Mouse (Mus musculus): ENCODE results near the gene Spef1. TPM values are rescaled to one million over a fixed set of nuclear protein-coding genes. Genes with fewer than 3 reads are reported as not detected.

The Spef1 gene
- polyA plus RNA-seq (2015; fragmentation: Nextera tagmentation; extraction: Ambion mirVana), result 1.6 and 1.7 TPM in 2 replicates

DNA sequence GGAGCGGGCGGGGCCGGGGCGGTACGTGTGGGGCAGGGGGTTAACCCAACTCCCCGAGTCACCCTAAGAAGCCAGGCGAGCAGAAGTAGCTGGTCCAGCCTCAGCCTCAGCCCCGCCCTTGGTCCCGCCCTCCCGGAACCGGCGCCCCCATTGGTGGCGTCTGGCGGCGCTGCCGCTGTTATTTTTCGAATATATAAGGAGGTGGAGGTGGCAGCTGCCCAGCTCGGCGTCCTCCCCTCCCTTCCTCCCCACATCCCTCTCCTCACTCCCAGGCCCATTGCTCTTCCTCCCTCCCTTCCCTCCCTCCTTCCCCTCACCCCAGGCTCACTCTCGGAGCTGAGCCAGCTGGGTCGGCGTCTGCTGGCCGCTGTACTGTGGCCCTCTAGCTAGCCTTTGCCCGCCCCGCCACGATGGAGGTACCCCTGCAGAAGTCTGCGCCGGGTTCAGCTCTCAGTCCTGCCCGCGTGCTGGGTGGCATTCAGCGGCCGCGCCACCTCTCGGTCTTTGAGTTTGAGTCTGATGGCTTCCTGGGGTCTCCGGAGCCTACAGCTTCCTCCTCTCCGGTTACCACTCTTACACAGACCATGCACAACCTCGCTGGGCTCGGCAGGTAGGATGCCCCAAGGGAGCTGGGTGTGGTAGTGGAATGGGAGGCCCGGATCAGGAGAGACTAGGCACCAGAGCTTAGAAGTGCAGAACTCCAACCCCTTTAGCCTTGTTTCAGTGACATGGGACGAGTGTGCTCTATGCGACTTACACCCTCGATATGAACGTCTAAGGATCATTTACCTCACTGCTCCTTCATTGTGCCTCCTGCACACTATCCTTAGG is at the start of gene Spef1, which contains the start of gene Cdc25b:
Gene Spef1, minus strand, starts transcription at position 512 of the 831 bp plus-strand sequence.
Gene Cdc25b, plus strand, starts transcription at position 179 of the 831 bp plus-strand sequence.

DNA sequence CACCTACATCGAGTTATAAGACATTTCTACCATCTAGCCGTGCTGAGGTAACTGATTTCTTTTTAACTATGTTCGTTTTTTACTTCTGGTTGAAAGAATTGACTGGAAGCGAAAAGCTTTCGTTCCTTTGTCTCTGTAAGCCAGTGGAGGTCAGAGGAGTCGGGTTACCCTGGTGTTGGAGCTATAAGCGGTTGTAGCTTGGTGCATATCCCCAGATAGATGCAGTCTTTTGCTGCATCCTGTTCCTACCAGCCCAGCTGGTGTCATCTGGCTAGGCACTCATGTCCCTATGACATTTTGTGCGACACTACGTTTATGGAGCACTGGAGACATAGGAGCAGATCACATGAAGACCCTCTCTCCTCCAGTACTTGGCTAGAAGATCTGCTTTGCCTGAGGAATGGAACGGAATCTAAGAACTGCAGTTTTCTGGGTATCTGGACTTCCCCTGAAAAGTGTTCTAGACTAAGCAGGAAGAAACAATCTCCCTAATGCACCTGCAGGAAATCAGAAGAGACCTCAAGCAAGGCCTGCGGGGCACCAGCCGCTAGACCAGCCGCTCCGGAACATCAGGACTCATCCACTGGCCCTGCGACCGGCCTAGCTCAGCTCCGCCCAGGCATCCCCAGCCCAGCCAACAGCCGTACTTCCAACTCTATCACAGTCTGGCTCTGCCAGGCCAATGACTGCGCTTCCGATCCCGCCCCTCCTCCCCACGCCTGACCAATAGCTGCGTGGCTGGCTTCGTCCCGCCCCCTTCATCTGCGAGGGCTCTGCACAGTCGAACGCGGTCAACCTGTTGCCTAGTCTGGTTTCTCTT is 46.4 kb upstream of the Spef1 start, which contains the start of gene Mavs:
Gene Mavs, plus strand, starts transcription at position 757 of the 820 bp plus-strand sequence.

DNA sequence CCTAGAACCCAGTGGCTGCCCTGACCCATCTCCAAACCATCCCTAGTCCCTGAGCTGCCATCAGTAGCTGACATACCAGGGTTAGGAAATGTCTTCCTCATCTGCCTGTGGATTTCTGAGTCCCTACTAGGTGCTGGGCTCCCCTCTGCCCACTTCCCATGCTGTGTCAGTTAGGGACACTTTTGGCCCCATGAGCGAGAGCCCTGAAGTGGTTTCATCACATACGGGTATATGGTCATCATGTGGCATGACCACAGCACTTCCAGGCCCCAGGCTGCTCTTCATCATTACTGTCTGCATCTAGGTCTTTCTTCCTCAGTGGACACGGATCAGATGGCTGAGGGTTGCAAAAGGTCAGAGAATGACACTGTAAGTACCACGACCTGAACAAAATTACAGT is 19.7 kb upstream of the Spef1 start, which contains the start of gene Ap5s1:
Gene Ap5s1, plus strand, starts transcription at position 301 of the 400 bp plus-strand sequence.

DNA sequence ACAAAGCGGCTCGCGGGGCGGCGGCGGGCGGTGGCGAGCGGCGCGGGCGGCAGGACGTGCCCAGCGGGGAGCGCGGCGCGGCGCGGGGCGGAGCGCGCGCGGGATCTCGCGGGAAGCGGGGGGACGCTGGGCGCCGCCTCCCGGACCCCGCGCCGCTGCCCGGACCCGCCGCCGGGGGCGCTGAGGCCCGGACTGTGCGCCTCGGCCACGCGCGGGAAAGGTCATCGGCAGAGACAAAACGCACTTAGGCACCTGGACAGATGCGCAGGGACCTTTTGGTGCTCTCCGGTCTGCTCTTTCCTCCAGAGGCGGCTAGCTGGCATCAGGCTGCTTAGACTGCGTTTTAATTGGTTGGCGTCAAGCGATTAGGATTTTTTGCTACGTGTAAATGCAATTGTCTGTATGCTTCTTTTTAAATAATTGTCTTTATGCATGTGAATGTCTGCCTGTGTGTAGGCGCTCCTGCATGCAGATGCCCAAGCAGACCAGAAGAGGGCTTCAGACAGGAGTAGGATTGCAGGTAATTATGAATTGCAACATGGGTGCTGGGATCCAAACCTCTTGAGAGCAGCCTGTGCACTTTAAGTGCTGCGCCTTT is 7.0 kb downstream of the Spef1 start, which contains the start of gene Cenpb:
Gene Cenpb, minus strand, starts transcription at position 78 of the 598 bp plus-strand sequence.

GRCm38 (mm10) chr2:131159938-131160581 is 27.0 kb downstream of the Spef1 start, which contains the start of gene 1700037H04Rik:
Gene 1700037H04Rik (minus strand): TSS chr2:131160081.

GRCm38 (mm10) chr2:131132930-131133547 is 54.0 kb downstream of the Spef1 start, which contains the start of gene Gm11037:
Gene Gm11037 (plus strand): TSS chr2:131133497.

DNA sequence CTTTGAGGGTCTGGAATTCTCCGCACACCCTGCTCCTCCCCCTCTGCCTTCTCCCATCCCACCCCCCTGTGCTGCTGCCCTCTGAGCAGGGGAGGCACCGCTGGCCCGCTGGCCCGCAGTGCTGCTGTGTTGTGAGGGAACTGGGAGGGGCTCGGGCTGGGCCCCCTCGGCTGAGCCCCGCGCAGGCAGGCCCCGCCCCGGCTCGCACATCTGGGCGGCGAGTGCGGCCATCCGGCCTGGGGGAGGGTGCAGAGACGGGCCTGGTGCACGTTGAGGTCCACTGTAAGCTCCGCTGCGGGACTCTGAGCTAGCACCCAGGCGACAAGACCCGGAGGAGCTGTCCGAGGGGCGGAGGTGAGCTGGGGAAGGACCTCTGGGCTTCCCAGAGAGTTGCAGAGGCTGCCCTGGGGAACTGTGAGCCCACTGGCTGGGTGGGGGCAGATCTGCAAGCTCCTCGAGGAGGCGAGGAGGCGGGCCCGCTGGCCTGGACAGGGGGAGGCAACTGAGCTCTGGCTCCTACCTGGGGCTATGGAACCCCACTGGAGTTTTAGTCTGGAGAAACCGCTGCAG is 59.8 kb downstream of the Spef1 start, which contains the start of gene Hspa12b:
Gene Hspa12b, plus strand, starts transcription at position 120 of the 570 bp plus-strand sequence.

Other genes with a start within 250 kb of the Spef1 start
- 5.9 and 6.8 TPM in 2 replicates for gene Gfra4, start 144.2 kb downstream of the Spef1 start, polyA plus RNA-seq (2015; fragmentation: Nextera tagmentation; extraction: Ambion mirVana)
- 27.3 and 30.0 TPM in 2 replicates for gene Adam33, start 123.5 kb downstream of the Spef1 start, polyA plus RNA-seq (2015; fragmentation: Nextera tagmentation; extraction: Ambion mirVana)
- gene Siglec1, start 100.5 kb downstream of the Spef1 start, polyA plus RNA-seq (2015; fragmentation: Nextera tagmentation; extraction: Ambion mirVana), result 1.5 and 2.1 TPM in 2 replicates
- gene Hspa12b, start 60.0 kb downstream of the Spef1 start, polyA plus RNA-seq (2015; fragmentation: Nextera tagmentation; extraction: Ambion mirVana), result 6.5 and 7.7 TPM in 2 replicates
- not detected in 2 replicates for gene Gm11037, start 53.8 kb downstream of the Spef1 start, polyA plus RNA-seq (2015; fragmentation: Nextera tagmentation; extraction: Ambion mirVana)
- 20.5 and 21.1 TPM in 2 replicates for gene 1700037H04Rik, start 27.2 kb downstream of the Spef1 start, polyA plus RNA-seq (2015; fragmentation: Nextera tagmentation; extraction: Ambion mirVana)
- 9.9 and 10.1 TPM in 2 replicates for gene Cenpb, start 7.2 kb downstream of the Spef1 start, polyA plus RNA-seq (2015; fragmentation: Nextera tagmentation; extraction: Ambion mirVana)
- 14.7 and 16.5 TPM in 2 replicates for gene Cdc25b, start 333 bp downstream of the Spef1 start, polyA plus RNA-seq (2015; fragmentation: Nextera tagmentation; extraction: Ambion mirVana)
- gene Ap5s1, start 19.8 kb upstream of the Spef1 start, polyA plus RNA-seq (2015; fragmentation: Nextera tagmentation; extraction: Ambion mirVana), result 32.2 and 35.1 TPM in 2 replicates
- gene Mavs, start 46.8 kb upstream of the Spef1 start, polyA plus RNA-seq (2015; fragmentation: Nextera tagmentation; extraction: Ambion mirVana), result 18.0 TPM in 2 replicates
- gene Pank2, start 75.2 kb upstream of the Spef1 start, polyA plus RNA-seq (2015; fragmentation: Nextera tagmentation; extraction: Ambion mirVana), result 19.6 and 24.9 TPM in 2 replicates
- gene Rnf24, start 165.6 kb upstream of the Spef1 start, polyA plus RNA-seq (2015; fragmentation: Nextera tagmentation; extraction: Ambion mirVana), result 1.6 and 2.1 TPM in 2 replicates

All from skeletal muscle tissue, postnatal 0 days (tissue).